Mouse (Mus musculus) liver, embryonic 14.5 days (tissue): ENCODE measurements around the gene Rps7. TPM values are rescaled to one million over a fixed set of nuclear protein-coding genes. Genes with fewer than 3 reads are reported as not detected.

ENCODE experiments used
- ATAC-seq: fragments of 200-750 bp; cut with Nextera tagmentation; 2 replicates; pipeline ENCODE4 v1.8.0; 2017; ENCODE audit warnings: moderate number of reproducible peaks, mild to moderate bottlenecking, moderate library complexity; ENCODE audit not compliant: insufficient read depth
- DNase-seq, 3 experiments: peaks; one replicate each; pipeline ENCODE4 v3.0.0-alpha.2; 2012 to 2013; ENCODE audit warnings: low read depth in 3 of 3, low spot score in 3 of 3
- H3K27ac ChIP-seq: fragments of 300-500 bp; sonication (generic); 2 replicates; pipeline ENCODE4 v1.5.1; 2014; ENCODE audit warnings: moderate library complexity, mild to moderate bottlenecking, control low read depth, inconsistent platforms
- H3K27me3 ChIP-seq: fragments of 300-500 bp; sonication (generic); 2 replicates; pipeline ENCODE4 v1.6.1; 2014; ENCODE audit warnings: mild to moderate bottlenecking, low read length, moderate library complexity; ENCODE audit not compliant: control insufficient read depth, insufficient read depth
- H3K36me3 ChIP-seq: fragments of 300-500 bp; sonication (generic); replicated peaks from 2 replicates; pipeline ENCODE4 v1.6.1; 2014; ENCODE audit warnings: low read depth; ENCODE audit not compliant: control insufficient read depth, insufficient read depth
- H3K4me1 ChIP-seq, 2 experiments: fragments of 200-500 bp in 1 of 2; fragments of 300-500 bp in 1 of 2; sonication (generic) in 1 of 2; replicated peaks; 2 replicates each; pipeline ENCODE4 v1.6.1; 2012 to 2014; ENCODE audit warnings: antibody characterized with exemption in 1 of 2, inconsistent platforms in 1 of 2, low read length in 1 of 2; ENCODE audit not compliant: control insufficient read depth in 2 of 2, insufficient read depth in 2 of 2
- H3K4me2 ChIP-seq: fragments of 300-500 bp; sonication (generic); 2 replicates; pipeline ENCODE4 v1.6.1; 2014; ENCODE audit warnings: low read depth, mild to moderate bottlenecking, control low read depth, moderate library complexity
- H3K4me3 ChIP-seq, 2 experiments: fragments of 200-500 bp in 1 of 2; fragments of 300-500 bp in 1 of 2; sonication (generic) in 1 of 2; 2 replicates each; pipeline ENCODE4 v1.5.1; 2012 to 2014; ENCODE audit warnings: low read depth in 2 of 2, low read length in 2 of 2, mild to moderate bottlenecking in 2 of 2, control low read depth in 1 of 2, inconsistent platforms in 1 of 2, moderate library complexity in 1 of 2; ENCODE audit not compliant: insufficient read depth in 1 of 2
- H3K9ac ChIP-seq: fragments of 300-500 bp; sonication (generic); replicated peaks from 2 replicates; pipeline ENCODE4 v1.6.1; 2014; ENCODE audit warnings: mild to moderate bottlenecking, control low read depth, moderate library complexity
- H3K9me3 ChIP-seq: fragments of 300-500 bp; sonication (generic); 2 replicates; pipeline ENCODE4 v1.6.1; 2016; ENCODE audit warnings: low read length, mixed read lengths; ENCODE audit not compliant: control insufficient read depth
- CTCF ChIP-seq: IDR thresholded peaks from 2 replicates; pipeline ENCODE4 v1.5.1; 2016; ENCODE audit warnings: antibody characterized with exemption, low read depth, control low read depth
- EP300 ChIP-seq: IDR thresholded peaks from 2 replicates; pipeline ENCODE4 v1.6.1; 2016; ENCODE audit warnings: antibody characterized with exemption, low read depth
- WGBS: fragments of 180-500 bp; shearing (Covaris S2); extraction: QIAGEN DNeasy Blood & Tissue Kit; methylation state at CpG from one replicate; pipeline ENCODE4 v1.1.7; 2014; ENCODE audit not compliant: insufficient replicate concordance; 5-methylcytosine and 5-hydroxymethylcytosine counted together
- polyA plus RNA-seq, 2 experiments: library from polyadenylated mRNA; depleted of rRNA in 1 of 2; stranded (reverse) in 1 of 2; unstranded in 1 of 2; fragments of >200 nt; fragmentation: Nextera tagmentation in 1 of 2; extraction: Ambion mirVana in 1 of 2; gene quantifications; 2 replicates each; pipeline versions ENCODE4 v1.2.1 to v1.2.3; 2012 to 2014

Gene Rps7
- polyA plus RNA-seq, 2 experiments, result 604 to 640 TPM

DNA sequence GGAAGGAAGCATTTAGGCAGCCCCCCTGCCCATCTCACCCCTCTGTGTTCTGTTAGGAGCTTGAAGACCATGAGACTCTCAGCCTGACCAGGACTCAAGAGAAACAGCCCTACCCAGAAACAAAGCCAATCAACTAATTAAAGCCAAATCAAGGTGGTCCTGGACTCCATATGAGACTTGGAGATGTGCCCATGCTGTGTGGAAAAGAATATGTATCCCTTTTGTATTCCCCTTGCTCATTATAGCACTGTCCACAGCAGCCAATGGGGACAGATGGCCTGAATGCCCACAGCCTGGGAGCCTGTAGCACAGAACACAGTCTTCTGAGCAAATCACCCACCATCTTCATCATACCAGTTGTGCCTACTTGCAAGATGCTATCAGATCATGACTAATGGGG is 38.9 kb downstream of the Rps7 start:
- Histone ChIP-seq H3K36me3 (no peaks in the 10 kb centered on the region), H3K9ac (no peak overlapping the region), H3K27me3 (no peaks in the 10 kb centered on the region), H3K27ac (no peak overlapping the region), H3K4me1 (no peaks in the 10 kb centered on the region), H3K4me2 (no peak overlapping the region), H3K9me3 (no peaks in the 10 kb centered on the region), H3K4me3 (no peak overlapping the region)
- TF ChIP-seq EP300, result no peak
- no peak for ATAC-seq
- DNase-seq, result no peak

DNA sequence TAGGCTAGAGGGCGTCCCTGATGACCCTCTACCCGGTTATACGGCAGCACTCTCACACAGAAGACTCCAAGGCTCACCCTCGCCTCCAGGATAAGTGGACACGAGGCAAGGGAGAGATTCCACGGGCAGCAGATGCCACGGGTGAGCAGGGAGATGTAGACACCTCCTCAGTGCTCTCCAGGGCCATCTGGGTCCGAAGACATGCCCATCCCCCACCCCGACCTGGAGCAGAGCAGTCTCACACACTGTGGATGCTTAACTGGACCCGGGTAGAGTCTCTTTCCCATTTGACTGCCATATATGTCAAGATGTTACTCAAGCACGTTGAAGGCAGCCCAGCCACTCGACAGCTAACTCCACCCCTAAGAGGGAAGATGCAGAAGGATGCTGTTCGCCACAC is 45.3 kb downstream of the Rps7 start:
- H3K4me2 ChIP-seq, result no peak overlapping the region
- H3K27me3 ChIP-seq, result no peaks in the 10 kb centered on the region
- ATAC-seq, result no peak
- no peak overlapping the region for H3K4me3 ChIP-seq
- no peak for TF ChIP-seq EP300
- no peak for TF ChIP-seq CTCF
- H3K9me3 ChIP-seq, result no peaks in the 10 kb centered on the region
- no peak for DNase-seq
- no peaks in the 10 kb centered on the region for H3K4me1 ChIP-seq
- H3K9ac ChIP-seq, result no peak overlapping the region
- no peaks in the 10 kb centered on the region for H3K36me3 ChIP-seq
- no peak overlapping the region for H3K27ac ChIP-seq
- 37% methylated on average over 13 of the region's 13 CpGs for WGBS

GRCm38 (mm10) chr12:28589090-28589868 is 46.5 kb downstream of the Rps7 start:
- Histone ChIP-seq H3K9ac (no peak overlapping the region), H3K4me3 (peak overlapping the region in 1 of 2 experiments; percentile 8; a peak in 1 of 4 replicates), H3K4me1 (no peaks in the 10 kb centered on the region), H3K9me3 (no peaks in the 10 kb centered on the region), H3K27me3 (no peaks in the 10 kb centered on the region), H3K4me2 (peak overlapping the region; percentile 41), H3K27ac (no peak overlapping the region), H3K36me3 (no peaks in the 10 kb centered on the region)
- 9% methylated on average over 24 of the region's 24 CpGs for WGBS
- ATAC-seq (peak; percentile 58; the same call in 1 of the 2 replicates), DNase-seq (peak; percentile 27 to 29 (median 27))
- no peak for TF ChIP-seq EP300
- peak; percentile 85 for TF ChIP-seq CTCF

- DNase-seq (no peak), ATAC-seq (no peak)
- TF ChIP-seq EP300 (no peak), CTCF (no peak)
- H3K4me1 ChIP-seq, result no peaks in the 10 kb centered on the region
- 65% methylated on average over 6 of the region's 6 CpGs for WGBS
- no peaks in the 10 kb centered on the region for H3K9me3 ChIP-seq
- H3K27ac ChIP-seq, result no peak overlapping the region
- no peak overlapping the region for H3K9ac ChIP-seq
- H3K27me3 ChIP-seq, result no peaks in the 10 kb centered on the region
- H3K4me2 ChIP-seq, result no peak overlapping the region
- no peak overlapping the region for H3K4me3 ChIP-seq
- H3K36me3 ChIP-seq, result no peaks in the 10 kb centered on the region
These were observed 47.8 kb downstream of the Rps7 start for GRCm38 (mm10) chr12:28587949-28588348.

- H3K27ac ChIP-seq, result no peak overlapping the region
- no peak overlapping the region for H3K4me3 ChIP-seq
- TF ChIP-seq CTCF (no peak), EP300 (no peak)
- H3K4me2 ChIP-seq, result no peak overlapping the region
- 40% methylated on average over 3 of the region's 3 CpGs for WGBS
- no peaks in the 10 kb centered on the region for H3K9me3 ChIP-seq
- ATAC-seq, result no peak
- no peaks in the 10 kb centered on the region for H3K4me1 ChIP-seq
- no peak for DNase-seq
- H3K9ac ChIP-seq, result no peak overlapping the region
- no peaks in the 10 kb centered on the region for H3K36me3 ChIP-seq
- no peaks in the 10 kb centered on the region for H3K27me3 ChIP-seq
These were observed 51.7 kb downstream of the Rps7 start for GRCm38 (mm10) chr12:28584036-28584435.
